Mouse (Mus musculus) adrenal gland, adult 8-10 months (tissue): ENCODE data around the gene Tktl1. TPM values are rescaled to one million over a fixed set of nuclear protein-coding genes. Genes with fewer than 3 reads are reported as not detected.
"Not testable (repeated sequence)": the region's sequence is repeated elsewhere in the genome, so short reads cannot be mapped to it uniquely, and the experiment has no call there.

ENCODE experiments used
- DNase-seq: peaks from one replicate; pipeline ENCODE4 v3.0.0; 2022
- total RNA-seq, 4 experiments: library from RNA; stranded (reverse); gene quantifications; 2 replicates each; pipeline ENCODE4 v1.2.4; 2022

Tktl1 gene
- total RNA-seq = not detected

DNA sequence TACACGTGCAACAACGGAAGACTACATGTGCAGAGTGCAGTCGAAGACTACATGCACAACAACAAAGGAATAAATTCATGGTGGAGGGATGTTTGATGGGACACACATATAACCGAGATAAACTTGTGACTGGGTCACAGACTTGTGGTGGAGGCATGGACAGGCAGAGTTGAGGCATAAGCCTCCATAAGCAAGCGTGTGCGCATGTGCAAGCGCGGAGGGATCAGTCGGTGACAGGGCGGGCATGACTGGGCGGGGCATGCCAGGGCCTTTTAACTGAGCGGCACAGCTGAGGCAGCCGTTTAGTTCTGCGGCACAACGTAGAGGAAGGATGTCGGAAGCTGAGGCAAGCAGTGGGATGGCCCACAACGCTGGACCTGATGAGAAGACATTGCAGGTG lies at the start of gene Tktl1:
Tktl1 (plus strand) TSS at position 301 of the 400 bp plus-strand sequence.
- DNase-seq = no peak

DNA sequence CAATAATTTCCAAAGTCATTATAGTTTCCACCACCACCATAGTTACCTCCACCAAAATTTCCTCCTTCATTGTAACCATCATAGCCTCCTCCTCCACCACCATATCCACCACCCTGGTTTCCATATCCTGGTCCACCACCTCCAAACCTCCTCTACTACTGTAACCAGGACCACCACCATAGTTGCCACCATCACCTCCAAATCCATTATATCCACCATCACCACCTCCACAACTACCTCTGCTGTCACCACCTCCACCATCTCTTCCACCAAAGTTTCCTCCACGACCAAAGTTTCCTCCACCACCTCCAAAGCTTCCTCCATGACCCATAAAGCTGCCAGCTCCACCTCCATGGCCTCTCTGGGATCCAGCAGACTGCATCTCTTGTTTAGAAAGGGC lies 41.8 kb upstream of the Tktl1 start, which contains the start of gene Mecp2:
Mecp2 (minus strand) TSS at position 101 of the 400 bp plus-strand sequence.
- not testable (repeated sequence) for DNase-seq

DNA sequence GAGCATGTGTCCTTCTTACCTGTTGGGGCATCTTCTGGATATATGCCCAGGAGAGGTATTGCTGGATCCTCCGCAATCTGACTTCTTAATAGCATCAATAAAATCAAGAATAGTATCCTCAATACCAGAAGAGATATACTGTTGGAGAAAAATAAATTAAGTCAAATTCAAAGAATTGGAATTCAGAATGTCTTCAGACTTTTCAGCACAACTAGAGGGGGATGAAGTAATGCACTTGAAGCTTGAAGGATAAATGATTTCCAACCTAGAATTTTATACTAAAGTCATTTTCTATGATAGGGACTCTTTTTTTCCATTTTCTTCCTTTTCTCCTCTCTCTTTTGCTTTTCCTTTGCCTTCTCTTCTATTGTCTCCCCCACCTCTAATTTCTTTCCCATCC lies 9.3 kb upstream of the Tktl1 start, which contains the start of gene Tex28:
Tex28 (minus strand) TSS at position 101 of the 400 bp plus-strand sequence.
- no peak for DNase-seq

DNA sequence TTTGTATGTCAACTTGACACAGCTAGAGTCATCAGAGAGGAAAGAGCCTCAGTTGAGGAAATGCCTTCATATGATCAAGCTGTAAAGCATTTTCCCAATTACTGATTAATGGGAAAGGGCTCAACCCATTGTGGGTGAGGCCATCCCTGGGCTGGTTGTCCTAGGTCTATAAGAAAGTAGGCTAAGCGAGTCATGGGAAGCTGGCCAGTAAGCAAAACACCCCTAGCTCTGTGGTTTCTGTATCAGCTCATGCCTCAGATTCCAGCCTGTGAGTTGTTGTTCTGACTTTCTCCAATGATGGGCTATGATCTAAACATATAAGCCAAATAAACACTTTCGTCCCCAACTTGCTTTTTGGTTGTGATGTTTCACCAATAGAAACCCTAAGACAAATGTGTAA lies 26.5 kb downstream of the Tktl1 start:
- no peak for DNase-seq

DNA sequence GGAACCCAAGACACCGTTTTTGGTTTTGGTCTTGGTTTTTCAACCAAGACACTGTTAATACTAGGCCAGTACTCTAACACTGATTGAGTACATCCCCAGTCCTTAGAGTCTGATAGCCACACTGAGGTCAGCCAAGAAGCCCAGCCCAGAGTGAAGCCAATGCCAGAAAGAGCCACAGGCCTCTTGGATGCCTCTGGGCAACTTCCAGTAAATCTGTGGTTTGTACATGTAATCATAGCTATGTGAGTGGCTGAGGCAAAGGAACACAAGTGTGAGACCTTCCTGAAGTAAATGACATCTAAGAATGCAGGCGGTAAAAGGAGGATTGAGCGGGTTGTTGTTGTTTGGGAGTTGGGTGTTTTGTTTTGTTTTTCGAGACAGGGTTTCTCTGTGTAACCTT lies 41.4 kb downstream of the Tktl1 start:
- DNase-seq = no peak

DNA sequence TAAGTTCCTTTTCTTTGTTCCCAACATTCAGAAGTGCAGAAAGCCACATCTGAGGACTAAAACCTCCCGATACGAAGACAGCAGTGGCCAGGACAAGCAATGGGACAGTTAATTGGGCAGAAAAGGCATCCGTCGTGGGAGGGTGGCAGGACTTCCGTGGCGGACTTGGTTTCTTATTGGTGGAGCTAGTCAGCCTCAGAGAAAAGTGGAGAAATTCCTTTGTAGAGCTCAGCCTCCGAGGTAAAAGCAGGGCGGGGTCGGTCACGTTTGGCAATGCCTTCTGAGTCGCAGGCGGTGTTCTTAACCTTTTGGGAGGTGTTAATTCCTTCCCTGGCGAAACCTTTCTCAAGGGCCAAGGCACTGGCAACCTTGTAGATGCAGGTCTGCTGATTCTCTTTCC lies 42.4 kb downstream of the Tktl1 start:
- DNase-seq = no peak

DNA sequence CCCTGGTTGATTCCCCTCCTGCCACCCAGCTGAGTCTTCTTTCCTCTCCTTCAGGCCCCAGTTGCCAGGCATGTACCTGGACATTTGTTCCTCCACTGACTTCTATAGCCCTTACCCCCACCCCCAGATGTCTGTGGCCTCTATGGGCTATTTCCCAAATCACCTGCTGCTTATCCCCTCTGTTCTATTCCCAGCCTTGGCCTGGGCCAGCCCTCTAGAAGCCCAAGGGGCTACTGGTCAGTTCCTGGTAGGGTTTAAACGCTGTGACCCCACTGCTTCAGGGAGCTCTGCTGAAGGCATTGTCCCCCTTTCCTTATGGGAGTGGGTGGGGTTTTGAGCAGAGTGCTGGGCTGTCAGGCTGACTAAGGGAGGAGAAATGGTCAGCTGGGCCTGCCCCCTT lies 43.0 kb downstream of the Tktl1 start:
- DNase-seq = not testable (repeated sequence)

DNA sequence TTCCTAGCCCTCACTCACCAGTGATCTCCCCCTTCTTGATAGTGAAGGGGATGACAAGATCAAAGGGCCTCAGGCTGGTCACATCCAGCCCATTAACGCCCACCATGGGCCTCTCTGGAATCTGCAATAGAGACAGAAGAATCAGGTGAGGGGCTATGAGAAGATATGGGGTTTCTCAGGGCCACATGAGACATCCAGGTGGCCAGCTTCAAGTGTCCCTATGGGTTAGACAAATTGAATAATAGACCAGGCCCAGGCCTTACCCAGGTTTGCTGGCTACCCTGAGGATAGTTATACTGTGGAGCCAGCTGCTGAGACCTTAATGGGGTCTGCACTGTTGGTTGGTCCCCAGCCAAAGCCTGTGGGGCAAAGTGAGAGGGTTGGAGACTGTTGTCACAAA lies 53.0 kb downstream of the Tktl1 start:
- DNase-seq = no peak

DNA sequence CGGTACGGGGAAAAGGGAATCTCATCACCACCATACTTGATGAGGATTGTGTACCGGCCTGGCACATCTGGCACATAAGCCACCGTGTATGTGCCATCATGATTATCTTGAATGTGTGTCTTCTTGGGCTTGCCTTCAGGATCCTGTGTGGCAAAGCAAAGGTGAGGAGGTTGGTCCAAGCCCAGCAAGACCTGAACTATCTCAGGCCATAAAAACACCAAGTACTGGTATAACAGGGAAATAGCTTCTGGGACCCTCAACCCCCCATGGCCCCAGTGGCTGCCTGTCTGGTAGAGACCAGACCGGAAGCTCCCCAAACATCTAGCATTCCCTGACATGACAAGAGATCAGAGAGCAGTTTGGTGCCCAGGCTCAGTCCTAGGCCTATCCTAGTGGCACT lies 56.1 kb downstream of the Tktl1 start:
- no peak for DNase-seq

DNA sequence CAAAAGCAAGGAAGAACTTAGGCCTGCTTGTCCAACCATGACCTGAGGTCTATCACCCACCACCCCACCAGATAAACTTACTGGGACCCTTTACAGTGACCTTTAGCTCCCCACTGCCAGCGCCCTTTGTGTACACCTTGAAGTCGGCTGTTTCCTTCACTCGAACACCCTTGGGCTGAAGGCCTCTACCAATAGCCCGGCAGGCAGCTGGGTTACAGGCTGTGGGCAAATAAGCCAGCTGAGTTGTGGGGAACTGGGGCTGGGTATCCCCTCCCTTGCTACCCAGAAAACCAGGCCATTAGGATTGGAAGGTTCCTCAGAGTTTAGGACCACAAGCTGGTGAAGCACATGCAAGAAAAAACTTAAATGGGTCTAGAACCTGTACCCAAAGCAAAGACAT lies 63.3 kb downstream of the Tktl1 start:
- no peak for DNase-seq

DNA sequence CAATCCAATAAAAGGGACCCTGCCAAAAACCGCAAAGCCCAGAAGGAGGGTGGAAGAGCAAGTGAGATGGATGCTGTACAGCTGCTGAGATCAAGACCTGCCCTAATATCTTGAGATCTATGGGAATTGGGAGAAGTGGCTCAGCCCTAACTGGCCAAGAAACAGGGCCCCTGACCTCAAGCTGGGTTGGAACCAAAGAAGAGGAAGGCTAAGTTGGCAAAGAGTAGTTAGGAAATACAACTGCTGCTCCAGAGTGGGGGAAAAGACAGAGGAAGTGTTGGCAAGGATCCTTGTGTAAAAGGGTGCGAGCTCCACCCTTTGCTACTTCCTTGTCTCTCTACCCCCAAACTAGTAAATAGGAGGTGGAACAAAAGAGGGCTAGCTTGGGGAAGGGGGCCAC lies 66.3 kb downstream of the Tktl1 start:
- no peak for DNase-seq

DNA sequence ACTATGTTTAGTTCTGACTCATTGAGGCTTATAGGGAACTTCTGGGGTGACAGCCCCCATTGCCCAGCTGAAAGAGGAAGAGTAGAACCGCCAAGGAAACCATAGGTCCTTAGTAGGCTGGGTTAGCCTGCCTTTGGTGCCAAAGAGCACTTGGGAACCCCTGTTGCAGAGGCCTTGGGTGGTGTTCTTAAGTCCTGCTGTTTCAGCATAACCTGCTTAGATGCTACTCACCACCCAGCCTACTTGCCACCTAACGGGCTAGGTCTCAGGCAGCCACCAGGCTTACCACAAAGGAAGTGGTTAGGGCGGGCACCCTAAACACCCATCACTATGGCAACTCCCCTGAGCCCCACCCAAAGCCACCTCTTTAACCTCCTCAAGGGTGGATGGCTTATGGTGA lies 66.7 kb downstream of the Tktl1 start:
- DNase-seq = no peak

DNA sequence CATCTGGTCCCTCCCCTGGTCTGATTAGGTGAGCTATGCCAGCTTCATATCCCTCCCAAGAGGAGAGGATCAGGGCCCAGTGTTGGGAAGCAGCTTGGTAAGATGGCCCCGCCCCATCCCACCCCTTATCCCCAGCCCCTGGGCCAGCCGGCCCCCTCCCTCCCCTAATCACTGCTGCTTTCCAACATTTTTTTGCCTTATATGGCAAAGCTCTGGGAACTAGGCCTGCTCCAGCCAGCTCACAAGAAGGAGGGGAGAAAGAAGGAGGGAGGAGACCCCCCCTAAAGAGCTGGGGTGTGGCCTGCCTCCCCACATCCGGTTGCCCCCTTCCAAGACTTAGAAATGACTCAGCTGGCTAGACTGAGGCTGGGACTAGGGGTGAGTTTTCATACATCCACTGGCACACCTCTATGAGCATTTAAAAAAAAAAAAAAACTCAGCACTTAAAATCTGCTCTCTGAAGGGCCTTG lies 67.6 kb downstream of the Tktl1 start:
- DNase-seq = peak; percentile 36

DNA sequence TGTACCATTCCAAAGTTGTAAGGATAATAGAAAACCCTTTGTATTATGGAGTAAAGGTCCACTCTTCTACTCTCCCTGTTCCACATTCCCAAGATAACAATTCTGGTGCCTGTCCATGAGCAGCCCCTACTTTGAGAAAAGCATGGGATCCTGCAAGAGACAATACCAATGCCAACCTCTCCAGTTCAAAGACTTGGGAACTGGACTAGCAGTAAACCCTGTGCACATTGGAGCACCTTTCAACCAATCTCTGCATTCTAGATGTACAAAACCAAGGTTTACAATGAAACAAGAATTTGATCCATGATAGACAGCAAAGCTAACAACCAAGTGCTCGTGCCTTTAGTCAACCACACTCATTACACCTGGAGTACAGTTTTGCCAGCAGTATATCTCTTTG lies 68.0 kb downstream of the Tktl1 start:
- no peak for DNase-seq

DNA sequence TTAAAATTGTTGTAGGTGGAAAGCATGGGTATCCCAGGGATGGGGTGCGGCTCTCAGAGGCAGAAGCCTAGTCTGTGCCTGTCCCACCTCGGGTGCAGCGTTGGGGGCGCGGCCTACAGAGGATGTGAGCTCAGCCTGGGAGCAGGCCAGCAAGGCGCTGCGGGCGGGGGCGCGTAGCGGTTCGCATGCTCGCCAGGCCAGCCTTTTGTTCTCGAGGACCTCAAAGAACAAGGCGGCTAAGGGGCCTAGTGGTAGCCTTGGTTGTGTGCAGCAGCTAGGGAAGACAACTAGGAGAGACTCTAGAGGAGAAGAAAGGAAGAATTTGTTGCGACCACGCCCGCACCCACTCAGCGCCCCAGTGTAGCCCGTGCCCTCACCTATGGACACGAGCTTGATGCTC lies 68.6 kb downstream of the Tktl1 start:
- DNase-seq = peak; percentile 61

DNA sequence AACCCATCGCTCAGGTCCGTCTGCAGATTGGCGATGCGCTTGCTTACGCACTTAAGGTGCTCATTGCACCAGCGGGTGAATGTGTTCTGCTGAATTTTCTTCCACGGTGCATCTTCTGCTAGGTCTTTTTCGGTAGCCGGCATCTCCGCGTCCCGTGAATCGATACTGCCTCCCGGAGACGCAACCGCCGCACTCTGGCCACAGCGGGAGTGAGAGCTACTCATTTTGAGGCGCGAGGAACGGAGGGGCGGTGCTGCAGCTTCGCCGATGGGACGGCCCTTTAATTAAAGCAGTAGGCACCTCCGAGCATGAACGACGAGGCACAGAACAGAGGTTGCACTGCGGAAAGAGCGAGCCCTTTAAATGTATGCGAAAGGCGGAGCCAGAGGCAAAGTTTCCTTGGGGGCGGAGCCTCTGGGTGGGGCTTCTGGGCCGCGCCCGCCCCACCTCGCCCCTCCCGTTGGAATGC lies 69.2 kb downstream of the Tktl1 start:
- DNase-seq = peak; percentile 85

DNA sequence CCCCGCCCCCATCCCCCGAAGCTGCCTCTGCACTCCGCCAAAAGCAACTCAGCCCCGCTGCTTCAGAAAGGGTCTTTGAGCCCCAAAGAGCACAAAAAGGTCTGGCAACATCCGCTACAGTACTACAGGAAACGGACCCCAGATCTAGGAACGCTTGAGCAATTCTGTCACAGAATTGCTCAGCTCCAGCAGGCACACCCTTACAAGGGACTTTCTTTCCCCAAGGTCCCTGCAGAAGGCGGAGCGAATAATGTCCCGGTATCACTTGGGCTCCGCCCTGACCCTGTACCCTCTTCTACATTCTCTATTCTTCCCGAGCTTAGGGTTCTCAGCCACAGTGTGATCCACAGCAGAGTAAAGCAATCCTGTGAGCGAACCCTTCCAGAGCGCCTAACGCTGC lies 69.6 kb downstream of the Tktl1 start:
- no peak for DNase-seq

DNA sequence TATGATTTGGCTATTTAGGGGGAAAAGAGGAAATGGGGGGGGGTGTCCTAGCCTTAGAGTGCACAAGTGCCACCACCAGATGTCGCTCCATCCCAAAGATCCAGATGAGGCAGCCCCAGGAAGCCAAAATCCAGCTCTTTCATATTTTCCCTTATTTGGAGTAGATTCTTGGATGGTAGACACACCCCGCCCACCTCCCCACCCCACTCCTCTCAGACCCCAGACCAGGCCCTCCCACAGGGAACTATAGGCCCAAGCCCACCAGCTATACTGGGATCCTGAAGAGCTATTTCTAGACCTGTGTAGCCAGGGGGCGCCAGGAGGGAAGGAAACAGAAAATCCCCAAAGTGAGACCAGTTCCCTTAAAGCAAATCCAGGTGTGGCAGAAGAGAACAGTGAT lies 71.6 kb downstream of the Tktl1 start:
- DNase-seq = peak; percentile 32

DNA sequence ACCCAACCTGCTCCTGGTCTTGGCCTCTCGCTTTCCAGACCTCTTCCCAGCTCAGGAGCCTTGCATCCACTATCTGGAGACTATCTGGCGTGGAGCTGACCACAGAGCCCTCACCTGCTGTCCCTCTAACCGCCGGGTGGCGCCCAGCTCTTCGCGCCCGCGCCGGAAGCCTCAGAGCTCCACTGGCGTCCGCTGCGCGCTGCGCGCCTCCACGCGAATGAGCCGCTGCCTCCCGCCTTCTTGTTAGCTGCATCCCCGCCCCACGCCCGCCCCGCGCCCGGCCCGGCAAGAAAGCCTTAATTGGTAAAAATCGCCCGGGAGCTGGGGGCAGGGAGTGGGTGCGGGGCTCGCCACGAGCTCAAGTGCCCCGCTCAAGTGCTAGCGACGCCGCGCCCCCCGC lies 72.6 kb downstream of the Tktl1 start, which contains the start of gene Flna:
Flna (minus strand) TSS at position 206 of the 400 bp plus-strand sequence.
- DNase-seq = no peak

DNA sequence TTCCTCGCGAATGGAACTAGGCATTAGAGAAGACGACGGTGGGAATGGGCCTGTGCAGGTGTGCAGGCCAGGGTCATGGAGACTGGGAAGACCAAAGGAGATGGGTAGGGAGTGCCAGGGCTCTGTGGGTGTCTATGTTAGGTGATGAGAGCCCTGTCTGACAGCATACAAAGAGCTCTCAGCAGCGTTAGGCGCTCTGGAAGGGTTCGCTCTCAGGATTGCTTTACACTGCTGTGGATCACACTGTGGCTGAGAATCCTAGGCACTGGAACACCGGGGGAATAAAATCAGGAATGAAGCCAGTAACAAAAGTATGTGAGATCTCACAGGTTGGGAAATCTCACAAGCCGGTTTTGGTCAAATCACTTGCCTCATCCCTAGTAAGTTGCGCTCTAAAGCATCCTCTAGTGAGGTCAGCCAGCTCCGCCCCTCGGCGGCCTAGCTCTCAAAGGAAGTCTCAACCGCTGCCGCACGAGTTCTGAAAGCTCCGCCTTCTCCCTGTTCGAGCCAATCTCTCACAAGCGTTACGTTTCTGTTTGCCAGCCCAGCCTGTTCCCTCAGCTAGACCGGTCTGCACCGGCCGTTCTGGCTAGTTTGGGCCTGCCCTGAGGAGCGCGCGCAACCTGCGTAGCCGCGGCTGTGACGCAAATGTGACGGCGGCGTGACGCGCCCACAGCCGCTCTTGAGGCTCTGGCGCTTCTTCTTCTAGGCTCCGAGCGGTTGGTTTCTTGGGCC lies 77.3 kb downstream of the Tktl1 start, which contains the start of gene Emd:
Emd (plus strand) TSS at position 535 of the 735 bp plus-strand sequence.
- DNase-seq = peak; percentile 91

DNA sequence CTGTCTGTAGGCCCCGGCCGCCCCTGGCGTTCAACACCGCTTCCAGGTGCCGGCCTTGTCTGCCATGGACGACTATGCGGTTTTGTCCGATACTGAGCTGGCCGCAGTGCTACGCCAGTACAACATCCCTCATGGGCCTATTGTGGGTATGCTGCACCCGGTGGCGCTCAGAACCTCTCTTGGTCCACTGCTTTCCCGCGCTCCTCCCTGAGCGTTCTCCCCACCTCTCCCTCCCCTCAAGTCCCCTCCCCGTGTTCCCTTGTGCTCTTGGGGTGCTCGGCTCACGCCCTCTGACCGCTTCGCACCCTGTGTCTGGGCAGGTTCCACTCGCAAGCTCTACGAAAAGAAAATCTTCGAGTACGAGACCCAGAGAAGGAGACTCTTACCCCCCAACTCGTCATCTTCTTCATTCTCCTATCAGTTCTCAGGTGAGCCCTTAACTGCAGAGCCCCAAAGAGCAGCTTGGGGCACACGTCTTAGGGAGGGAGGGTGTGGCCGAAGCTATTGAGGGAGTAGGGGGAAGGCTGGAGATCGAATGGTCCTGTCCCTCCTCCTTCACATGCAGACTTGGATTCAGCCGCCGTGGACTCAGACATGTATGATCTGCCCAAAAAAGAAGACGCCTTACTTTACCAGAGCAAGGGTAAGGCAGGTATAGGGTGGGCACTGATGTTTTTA lies 78.0 kb downstream of the Tktl1 start:
- no peak for DNase-seq

DNA sequence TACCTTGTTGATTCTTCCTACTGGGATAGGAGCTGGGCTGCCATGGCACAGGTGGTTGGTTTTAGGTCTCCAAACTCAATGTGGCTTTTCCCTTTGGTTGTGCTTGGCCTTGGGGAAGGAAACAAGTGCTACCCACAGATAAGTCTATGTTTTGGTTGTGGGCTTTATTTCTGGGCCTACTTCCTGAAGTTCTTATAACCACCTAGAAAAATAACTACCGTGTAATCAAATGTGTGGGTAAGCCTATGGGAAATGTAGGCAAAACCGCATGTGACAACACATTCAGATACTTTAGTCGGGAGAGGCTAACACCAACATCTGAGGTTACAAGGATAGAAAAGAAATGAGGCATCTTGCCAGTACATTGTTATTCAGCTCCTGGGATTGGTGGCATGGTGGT lies 80.7 kb downstream of the Tktl1 start:
- DNase-seq = no peak
